Mouse (Mus musculus) cerebellum, adult 2 months (tissue): ENCODE data around the gene 4931409K22Rik.

Experiments
- CTCF ChIP-seq: fragments of 200-500 bp; IDR thresholded peaks from 2 replicates; pipeline ENCODE4 v1.5.1; 2011; ENCODE audit warnings: low read depth, mild to moderate bottlenecking, control low read depth, low read length, moderate library complexity, borderline replicate concordance; ENCODE audit not compliant: insufficient read depth
- POLR2A ChIP-seq: fragments of 200-500 bp; IDR thresholded peaks from 2 replicates; pipeline ENCODE4 v1.6.1; 2011; ENCODE audit warnings: low read length, control low read depth, borderline replicate concordance; ENCODE audit not compliant: insufficient read depth

DNA sequence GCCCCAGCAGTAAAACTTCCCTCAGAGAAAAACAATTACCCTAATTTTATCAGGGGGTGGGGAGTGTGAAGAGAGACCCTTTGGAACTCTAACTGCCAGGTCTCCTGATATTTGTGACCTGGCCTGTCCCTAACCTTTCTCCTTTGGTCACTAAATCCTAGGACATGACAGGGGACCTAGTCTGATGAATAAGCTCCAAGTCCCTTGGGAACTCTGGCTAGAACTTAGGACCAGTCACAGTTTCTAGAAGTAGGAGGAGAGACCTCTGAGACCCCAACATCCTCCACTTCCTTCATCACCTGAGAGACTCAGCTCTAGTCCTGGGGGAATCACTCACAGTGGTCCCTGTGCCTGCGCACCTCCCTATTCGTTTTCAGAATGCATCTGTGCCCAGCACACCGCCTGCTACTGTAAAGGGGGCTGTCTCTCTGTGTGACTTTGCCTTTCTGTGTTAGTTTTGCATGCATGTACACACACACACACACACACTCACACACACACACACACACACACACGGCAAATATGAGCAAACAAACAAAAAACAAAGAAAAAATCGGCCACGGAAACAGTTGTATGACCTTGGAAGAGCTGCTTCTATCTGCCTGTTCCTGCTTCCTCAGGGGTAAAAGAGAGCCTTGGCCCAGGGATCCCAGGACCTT, 48.8 kb upstream of the 4931409K22Rik start:
- TF ChIP-seq CTCF = no peak
- no peak for TF ChIP-seq POLR2A
